Mouse (Mus musculus) gastrocnemius, adult 18-20 months (tissue): Measurements from ENCODE around the gene Helz. TPM values are rescaled to one million over a fixed set of nuclear protein-coding genes. Genes with fewer than 3 reads are reported as not detected.

Source experiments
- DNase-seq: peaks from one replicate; pipeline ENCODE4 v3.0.0; 2021; ENCODE audit warnings: low spot score
- total RNA-seq, 2 experiments: library from RNA; stranded (reverse); gene quantifications; 2 replicates each; pipeline ENCODE4 v1.2.3; 2021

Gene Helz
- total RNA-seq, 2 experiments from 2014 or later, result 17.6 to 18.2 TPM

DNA sequence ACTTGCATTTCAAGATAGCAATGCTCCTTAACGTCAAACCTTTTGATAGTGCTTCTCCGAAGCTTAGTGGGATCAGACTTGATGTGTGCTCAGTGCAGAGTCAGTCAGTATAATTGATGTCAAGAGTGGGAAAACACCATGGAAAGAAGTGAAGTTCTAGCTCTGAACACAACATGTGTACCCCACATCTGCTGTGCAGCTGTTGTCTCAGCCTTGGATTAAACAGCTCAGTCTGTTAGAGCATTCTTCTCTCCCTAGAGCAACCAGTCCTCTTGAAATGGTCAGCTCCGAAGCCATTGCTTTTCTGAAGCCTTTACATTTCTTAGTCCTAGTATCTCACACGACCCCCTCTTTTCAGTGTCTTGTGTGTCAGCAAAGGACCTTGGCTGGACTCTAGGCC, 121.2 kb downstream of the Helz start:
- DNase-seq, result no peak

DNA sequence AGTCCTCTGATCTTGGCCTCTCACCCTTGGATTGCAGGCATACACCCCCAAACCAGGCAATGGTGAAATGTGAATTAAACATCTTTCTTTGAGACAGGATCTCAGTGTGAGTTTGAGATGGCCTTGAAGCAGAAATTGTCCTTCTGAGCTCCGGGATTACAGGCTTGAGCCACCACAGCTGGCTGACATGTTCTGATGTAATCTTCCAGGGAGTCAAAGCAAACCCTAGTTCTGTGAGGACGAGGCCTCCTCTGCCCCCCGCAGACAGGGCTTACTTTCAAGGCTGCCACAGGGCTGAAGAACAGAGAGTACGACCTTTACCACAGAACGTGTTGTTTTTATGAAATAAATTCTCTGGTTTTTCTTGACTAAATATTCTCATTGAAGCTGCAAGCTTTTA, 126.3 kb downstream of the Helz start:
- no peak for DNase-seq

- no peak for DNase-seq
Observed at GRCm38 (mm10) chr11:107674601-107675000, 126.9 kb downstream of the Helz start.

DNA sequence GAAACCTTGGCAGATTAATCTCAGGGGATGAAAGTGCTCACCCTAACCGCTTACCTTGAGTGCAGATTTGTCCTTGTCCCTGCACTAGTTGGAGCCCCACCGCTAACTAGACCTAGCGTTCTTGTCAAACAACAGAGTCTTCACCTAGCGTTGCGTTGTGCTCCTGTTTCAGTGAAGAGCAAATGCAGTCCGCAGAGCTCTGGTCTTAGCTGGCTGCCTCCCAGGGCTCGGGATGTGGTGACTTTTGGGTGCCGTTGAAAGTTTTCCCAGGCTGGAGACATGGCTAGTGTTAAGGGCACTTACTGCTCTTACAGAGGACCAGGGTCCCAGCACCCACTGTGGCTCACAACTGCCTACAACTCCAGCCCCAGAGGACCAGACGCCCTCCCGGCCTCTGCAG, 127.5 kb downstream of the Helz start:
- DNase-seq, result no peak

GRCm38 (mm10) chr11:107676207-107676940, 128.6 kb downstream of the Helz start:
- DNase-seq, result no peak

GRCm38 (mm10) chr11:107682694-107683355, 135.1 kb downstream of the Helz start:
- DNase-seq, result no peak

DNA sequence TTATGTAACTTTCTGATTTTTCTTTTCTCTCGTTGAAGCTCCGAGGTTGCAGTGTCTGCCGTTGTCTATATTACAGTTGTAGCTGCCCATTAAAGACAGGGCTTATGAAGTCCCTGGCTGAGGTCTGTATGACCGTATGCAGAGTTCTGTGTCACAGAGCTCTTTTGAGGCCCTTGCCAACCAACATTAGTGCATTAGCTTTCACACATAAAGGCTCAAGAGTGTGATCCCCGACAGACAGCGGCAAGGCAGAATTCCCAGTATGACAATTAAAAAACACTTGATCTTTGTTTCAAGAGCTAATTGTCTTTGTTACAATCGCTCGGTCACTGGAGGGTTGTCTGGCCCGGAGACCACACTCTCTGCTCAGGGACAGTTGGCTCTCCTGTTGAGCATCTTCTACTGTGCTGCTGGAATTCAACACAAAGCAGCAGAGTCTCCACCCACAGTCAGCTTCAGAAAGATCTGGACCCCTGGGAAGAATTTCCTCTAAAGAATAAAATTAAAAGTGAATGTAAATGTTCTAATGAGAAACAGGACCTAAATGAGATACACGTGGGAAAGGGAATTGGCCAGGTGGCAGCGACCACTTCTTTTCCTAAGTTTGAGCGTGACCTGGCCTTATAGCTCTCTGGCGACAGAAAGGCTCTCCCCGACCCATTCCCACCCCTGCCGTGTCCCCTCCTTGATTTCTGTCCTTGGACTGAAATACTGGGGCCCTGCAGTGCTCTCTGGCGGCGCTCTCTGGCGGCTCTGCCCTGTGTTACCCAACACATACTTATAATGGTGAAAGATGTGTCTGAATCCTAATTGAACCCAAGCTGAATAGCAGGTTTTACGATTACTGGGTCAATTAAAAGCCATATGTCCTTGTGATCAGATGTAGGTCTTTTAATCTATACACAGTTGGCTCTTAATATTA, 136.1 kb downstream of the Helz start:
- no peak for DNase-seq

- DNase-seq, result no peak
Observed at GRCm38 (mm10) chr11:107686290-107686689, 138.6 kb downstream of the Helz start.

DNA sequence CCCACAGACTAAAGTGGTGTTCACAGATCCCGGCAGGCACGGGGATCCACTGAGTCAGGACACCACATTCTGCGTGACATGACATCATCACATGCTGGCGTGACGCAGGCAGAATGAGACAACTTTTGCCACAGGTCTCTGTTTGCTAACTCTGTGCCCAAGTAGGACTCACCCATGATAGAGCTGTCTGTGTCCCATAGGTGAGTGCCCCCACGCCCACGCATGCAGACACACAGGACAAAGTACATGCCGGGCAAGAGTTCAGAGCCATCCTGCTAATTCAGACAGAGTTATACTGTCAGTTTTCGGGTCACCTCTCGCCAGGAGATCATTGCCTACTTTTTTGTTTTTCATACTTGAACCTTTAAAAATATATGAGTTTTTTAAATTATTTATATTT, 140.8 kb downstream of the Helz start:
- DNase-seq, result no peak

- no peak for DNase-seq
Observed at GRCm38 (mm10) chr11:107691569-107691968, 143.8 kb downstream of the Helz start.

- no peak for DNase-seq
Observed at GRCm38 (mm10) chr11:107693338-107693737, 145.6 kb downstream of the Helz start.

DNA sequence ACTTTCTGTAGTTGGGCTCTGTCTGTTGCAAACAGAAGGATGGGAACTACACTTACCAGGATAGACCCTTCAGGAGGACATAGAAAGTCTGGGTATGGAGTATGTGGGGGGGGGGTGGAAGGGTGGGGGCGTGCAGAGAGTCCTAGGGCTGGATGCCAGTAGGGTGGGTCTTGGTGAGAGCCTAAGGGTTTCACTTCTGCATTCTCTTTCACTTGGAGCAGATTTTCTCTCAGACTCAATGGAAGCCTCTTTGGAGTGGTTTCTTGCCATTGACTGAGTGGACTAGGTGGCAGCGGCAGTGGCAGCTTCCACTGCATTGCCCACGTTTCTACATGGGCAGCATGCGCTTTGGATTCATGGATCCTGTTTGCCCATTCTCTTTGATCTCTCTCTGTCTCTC, 152.2 kb downstream of the Helz start:
- DNase-seq, result no peak

- DNase-seq, result peak; percentile 41
Observed at GRCm38 (mm10) chr11:107703272-107704134, 155.8 kb downstream of the Helz start.

GRCm38 (mm10) chr11:107705060-107705459, 157.3 kb downstream of the Helz start:
- DNase-seq, result no peak

DNA sequence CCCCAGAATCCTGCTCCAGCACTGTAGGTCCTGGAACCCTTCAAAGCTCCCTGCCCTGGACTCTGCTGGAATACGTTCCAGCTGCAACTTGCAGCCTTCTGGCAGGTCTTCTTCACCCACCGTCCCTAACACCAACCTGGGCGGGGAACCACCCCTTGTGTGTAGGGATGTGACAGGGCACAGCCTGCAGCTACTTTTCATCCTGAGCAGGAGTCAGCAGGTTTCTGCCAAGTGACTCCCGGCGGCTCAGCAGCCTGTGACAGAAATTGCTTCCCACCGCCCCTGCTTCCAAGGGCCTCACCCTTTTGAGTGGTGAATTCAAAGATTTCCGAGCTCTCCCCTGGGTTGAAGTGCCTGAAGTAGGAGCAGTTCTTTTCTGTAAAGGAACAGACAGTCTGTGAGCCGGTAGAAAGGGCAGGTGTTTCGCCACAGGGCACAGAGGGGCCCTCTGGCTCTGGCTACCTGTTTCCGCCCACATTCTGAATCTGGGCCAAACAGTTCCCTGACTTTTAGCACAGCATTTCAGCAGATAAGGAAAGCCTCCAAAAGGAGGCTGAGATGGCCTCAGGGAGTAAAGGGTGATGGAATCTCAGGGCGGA, 157.8 kb downstream of the Helz start:
- DNase-seq, result no peak

GRCm38 (mm10) chr11:107707897-107708610, 160.3 kb downstream of the Helz start:
- DNase-seq, result no peak

GRCm38 (mm10) chr11:107710379-107710778, 162.6 kb downstream of the Helz start:
- DNase-seq, result no peak

DNA sequence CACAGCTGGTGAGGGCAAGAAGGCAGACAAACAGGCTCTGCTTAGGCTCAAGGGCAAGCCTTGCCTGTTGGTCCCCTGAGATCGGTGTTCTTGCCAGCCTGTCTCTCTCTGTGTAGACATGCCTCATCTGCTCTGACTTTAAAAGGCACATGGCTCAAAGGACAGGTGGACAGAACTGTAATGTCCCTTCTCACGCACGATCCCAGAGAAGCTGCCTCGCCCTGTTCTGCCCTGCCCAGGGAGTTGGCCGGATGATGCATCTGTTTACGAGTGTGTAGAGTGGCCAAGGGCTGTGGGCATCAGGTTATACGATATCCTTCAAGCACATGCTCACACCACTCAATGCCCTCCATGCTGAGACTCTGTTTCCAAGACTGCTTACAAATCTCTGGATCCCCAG, 166.6 kb downstream of the Helz start:
- peak; percentile 82 for DNase-seq

GRCm38 (mm10) chr11:107716332-107716938, 168.7 kb downstream of the Helz start, which contains the start of gene Cacng1:
Gene Cacng1, minus strand, starts transcription at chr11:107716522.
- DNase-seq, result peak; percentile 78
